8 mouse cellular contexts compared by ENCODE assay signal in genomic region chr6:125040221-125040620, GRCm38 (mm10). TPM values are rescaled to one million over a fixed set of nuclear protein-coding genes. Genes with fewer than 3 reads are reported as not detected.
DNase-seq lines count a peak whose midpoint lies in the region; ATAC-seq and TF ChIP-seq lines count a peak whose summit lies in the region.

No protein-coding gene starts in this region.

- H3K36me3 ChIP-seq in liver, adult 2 months (ENCODE audit: control insufficient read depth, insufficient read depth, low read length): peaks cover 19% of the 10 kb centered on the region
- peaks cover 52% of the 10 kb centered on the region for H3K36me3 ChIP-seq in embryonic facial prominence, embryonic 13.5 days
- H3K36me3 ChIP-seq in intestine, embryonic 15.5 days: peaks cover 18% of the 10 kb centered on the region
- peaks cover 49% of the 10 kb centered on the region for H3K36me3 ChIP-seq in neural tube, embryonic 13.5 days

- H3K27me3 ChIP-seq in liver, adult 2 months (ENCODE audit: control insufficient read depth, insufficient read depth, low read length): no peaks in the 10 kb centered on the region
- no peaks in the 10 kb centered on the region for H3K27me3 ChIP-seq in embryonic facial prominence, embryonic 13.5 days
- H3K27me3 ChIP-seq in intestine, embryonic 15.5 days (replicated peaks): no peaks in the 10 kb centered on the region
- H3K27me3 ChIP-seq in neural tube, embryonic 13.5 days: no peaks in the 10 kb centered on the region

- WGBS in liver, adult 2 months: 9% methylated on average over 7 of the region's 7 CpGs
- 12% methylated on average over 7 of the region's 7 CpGs for WGBS in embryonic facial prominence, embryonic 13.5 days
- 11% methylated on average over 7 of the region's 7 CpGs for WGBS in intestine, embryonic 15.5 days
- 26% methylated on average over 7 of the region's 7 CpGs for WGBS in neural tube, embryonic 13.5 days

- no peak for TF ChIP-seq CTCF in liver, adult 2 months (IDR thresholded peaks at IDR 0.05; ENCODE audit: low read depth, low read length)

- no peak for TF ChIP-seq POLR2A in liver, adult 2 months (IDR thresholded peaks at IDR 0.05; ENCODE audit: extremely low read depth, insufficient read depth, low read length)

- no peak for DNase-seq in liver, adult 2 months (ENCODE audit: extremely low read depth, low read depth, low spot score)
- no peak for DNase-seq in liver
- DNase-seq in ovary, postnatal 36 days (ENCODE audit: low spot score): no peak
- no peak for DNase-seq in cerebellum, postnatal 10 days
- no peak for DNase-seq in adrenal gland, adult 8-10 months

- H3K9me3 ChIP-seq in embryonic facial prominence, embryonic 13.5 days: no peaks in the 10 kb centered on the region
- H3K9me3 ChIP-seq in intestine, embryonic 15.5 days: no peaks in the 10 kb centered on the region
- no peaks in the 10 kb centered on the region for H3K9me3 ChIP-seq in neural tube, embryonic 13.5 days

- ATAC-seq in embryonic facial prominence, embryonic 13.5 days (ENCODE audit: insufficient number of reproducible peaks, insufficient read depth, low FRiP score, low TSS enrichment, low read depth): no peak
- no peak for ATAC-seq in intestine, embryonic 15.5 days
- ATAC-seq in neural tube, embryonic 13.5 days (ENCODE audit: low read depth): no peak

- H3K4me1 ChIP-seq in liver, adult 2 months (ENCODE audit: control insufficient read depth, insufficient read depth, low read length): peaks cover 6% of the 10 kb centered on the region
- peaks cover 13% of the 10 kb centered on the region; the same call in 1 of the 2 replicates for H3K4me1 ChIP-seq in embryonic facial prominence, embryonic 13.5 days
- no peaks in the 10 kb centered on the region for H3K4me1 ChIP-seq in intestine, embryonic 15.5 days (replicated peaks)
- H3K4me1 ChIP-seq in neural tube, embryonic 13.5 days (replicated peaks): peaks cover 22% of the 10 kb centered on the region

- H3K79me2 ChIP-seq in liver, adult 2 months (ENCODE audit: control insufficient read depth, insufficient read depth, low read length): peaks cover 3% of the 10 kb centered on the region; the same call in 1 of the 2 replicates

- H3K4me2 ChIP-seq in embryonic facial prominence, embryonic 13.5 days: peak overlapping the region; percentile 81
- H3K4me2 ChIP-seq in intestine, embryonic 15.5 days (replicated peaks): peak overlapping the region; percentile 65
- peak overlapping the region; percentile 88 for H3K4me2 ChIP-seq in neural tube, embryonic 13.5 days

- H3K27ac ChIP-seq in liver, adult 2 months (replicated peaks; ENCODE audit: insufficient read depth, low read depth, low read length): peak overlapping the region; percentile 73
- H3K27ac ChIP-seq in embryonic facial prominence, embryonic 13.5 days: peak overlapping the region; percentile 78
- peak overlapping the region; percentile 58 for H3K27ac ChIP-seq in intestine, embryonic 15.5 days
- peak overlapping the region; percentile 89 for H3K27ac ChIP-seq in neural tube, embryonic 13.5 days (replicated peaks)

- H3K4me3 ChIP-seq in liver, adult 2 months (ENCODE audit: insufficient read depth, low read depth, low read length): peak overlapping the region; percentile 77
- H3K4me3 ChIP-seq in embryonic facial prominence, embryonic 13.5 days: peak overlapping the region; percentile 76
- H3K4me3 ChIP-seq in intestine, embryonic 15.5 days (replicated peaks): peak overlapping the region; percentile 68
- H3K4me3 ChIP-seq in neural tube, embryonic 13.5 days: peak overlapping the region; percentile 74

- H3K9ac ChIP-seq in liver, adult 2 months (ENCODE audit: low read depth, low read length): peak overlapping the region; percentile 70
- H3K9ac ChIP-seq in embryonic facial prominence, embryonic 13.5 days: peak overlapping the region; percentile 81
- peak overlapping the region; percentile 67 for H3K9ac ChIP-seq in intestine, embryonic 15.5 days
- H3K9ac ChIP-seq in neural tube, embryonic 13.5 days: peak overlapping the region; percentile 87

RNA-seq across cellular contexts. Expression of gene Ing4, which starts 0.7 kb away (rescaled TPM):
- 15.8 and 16.3 TPM in 2 replicates for total RNA-seq in liver, adult 2 months (2014; rRNA removed)
- 23.2 and 27.0 TPM in 2 replicates for polyA plus RNA-seq in liver, adult 2 months (2012; rRNA removed)
- polyA plus RNA-seq in embryonic facial prominence, embryonic 13.5 days (2015; fragmentation: Nextera tagmentation; extraction: Ambion mirVana): 164 and 187 TPM in 2 replicates
- 96.2 and 103 TPM in 2 replicates for polyA plus RNA-seq in intestine, embryonic 15.5 days (2015; fragmentation: Nextera tagmentation; extraction: Ambion mirVana)
- polyA plus RNA-seq in neural tube, embryonic 13.5 days (2015; fragmentation: Nextera tagmentation; extraction: Ambion mirVana): 147 and 148 TPM in 2 replicates
- 10 to 100 TPM; 62.7 to 74.3 (median 72.6) TPM for total RNA-seq in adrenal gland, adult 8-10 months (2022)

RNA-seq across cellular contexts. Expression of gene Acrbp, which starts 9.3 kb away (rescaled TPM):
- total RNA-seq in liver, adult 2 months (2014; rRNA removed): 3.2 and 4.1 TPM in 2 replicates
- 6.6 and 7.8 TPM in 2 replicates for polyA plus RNA-seq in liver, adult 2 months (2012; rRNA removed)
- 21.7 and 22.7 TPM in 2 replicates for polyA plus RNA-seq in embryonic facial prominence, embryonic 13.5 days (2015; fragmentation: Nextera tagmentation; extraction: Ambion mirVana)
- polyA plus RNA-seq in intestine, embryonic 15.5 days (2015; fragmentation: Nextera tagmentation; extraction: Ambion mirVana): 8.5 and 9.3 TPM in 2 replicates
- polyA plus RNA-seq in neural tube, embryonic 13.5 days (2015; fragmentation: Nextera tagmentation; extraction: Ambion mirVana): 19.0 and 21.0 TPM in 2 replicates
- total RNA-seq in adrenal gland, adult 8-10 months (2022): 10 to 100 TPM in 1 of 4 experiments, 1 to 10 TPM in 3; 6.9 to 12.1 (median 9.1) TPM

RNA-seq across cellular contexts. Expression of gene Lpar5, which starts 27.5 kb away (rescaled TPM):
- total RNA-seq in liver, adult 2 months (2014; rRNA removed): 0.27 TPM in 1 of 2 replicates, not detected in the other
- polyA plus RNA-seq in liver, adult 2 months (2012; rRNA removed): 0.42 and 1.2 TPM in 2 replicates
- 0.59 and 0.97 TPM in 2 replicates for polyA plus RNA-seq in embryonic facial prominence, embryonic 13.5 days (2015; fragmentation: Nextera tagmentation; extraction: Ambion mirVana)
- polyA plus RNA-seq in intestine, embryonic 15.5 days (2015; fragmentation: Nextera tagmentation; extraction: Ambion mirVana): 5.8 and 6.1 TPM in 2 replicates
- polyA plus RNA-seq in neural tube, embryonic 13.5 days (2015; fragmentation: Nextera tagmentation; extraction: Ambion mirVana): 0.43 and 0.77 TPM in 2 replicates
- total RNA-seq in adrenal gland, adult 8-10 months (2022): 1 to 10 TPM in 1 of 4 experiments, under 1 TPM in 3; 0.73 to 1.3 (median 0.83) TPM

RNA-seq across cellular contexts. Expression of gene Zfp384, which starts 31.3 kb away (rescaled TPM):
- 7.6 and 8.9 TPM in 2 replicates for total RNA-seq in liver, adult 2 months (2014; rRNA removed)
- 23.1 and 34.7 TPM in 2 replicates for polyA plus RNA-seq in liver, adult 2 months (2012; rRNA removed)
- 19.9 and 23.5 TPM in 2 replicates for polyA plus RNA-seq in embryonic facial prominence, embryonic 13.5 days (2015; fragmentation: Nextera tagmentation; extraction: Ambion mirVana)
- 13.4 and 14.3 TPM in 2 replicates for polyA plus RNA-seq in intestine, embryonic 15.5 days (2015; fragmentation: Nextera tagmentation; extraction: Ambion mirVana)
- polyA plus RNA-seq in neural tube, embryonic 13.5 days (2015; fragmentation: Nextera tagmentation; extraction: Ambion mirVana): 20.0 and 23.2 TPM in 2 replicates
- 10 to 100 TPM; 46.9 to 87.0 (median 56.5) TPM for total RNA-seq in adrenal gland, adult 8-10 months (2022)

RNA-seq across cellular contexts. Expression of gene Pianp, which starts 43.7 kb away (rescaled TPM):
- 0.13 TPM in 1 of 2 replicates, not detected in the other for total RNA-seq in liver, adult 2 months (2014; rRNA removed)
- 0.77 and 1.4 TPM in 2 replicates for polyA plus RNA-seq in liver, adult 2 months (2012; rRNA removed)
- polyA plus RNA-seq in embryonic facial prominence, embryonic 13.5 days (2015; fragmentation: Nextera tagmentation; extraction: Ambion mirVana): 10.0 TPM in 2 replicates
- polyA plus RNA-seq in intestine, embryonic 15.5 days (2015; fragmentation: Nextera tagmentation; extraction: Ambion mirVana): 1.8 and 2.1 TPM in 2 replicates
- polyA plus RNA-seq in neural tube, embryonic 13.5 days (2015; fragmentation: Nextera tagmentation; extraction: Ambion mirVana): 28.4 and 28.9 TPM in 2 replicates
- 1 to 10 TPM in 3 of 4 experiments, under 1 TPM in 1; 0.81 to 3.8 (median 1.9) TPM for total RNA-seq in adrenal gland, adult 8-10 months (2022)
